Mouse (Mus musculus) MEL-GATA-1-ER (cell line): ENCODE results near the gene Hlx.
A peak's percentile ranks its signal among the peaks of the same experiment; 100 is the strongest.

Experiments
- DNase-seq: peaks from one replicate; pipeline ENCODE4 v3.0.0-alpha.2; 2012; ENCODE audit warnings: low read depth; ENCODE audit errors: extremely low read depth

The Hlx gene

DNA sequence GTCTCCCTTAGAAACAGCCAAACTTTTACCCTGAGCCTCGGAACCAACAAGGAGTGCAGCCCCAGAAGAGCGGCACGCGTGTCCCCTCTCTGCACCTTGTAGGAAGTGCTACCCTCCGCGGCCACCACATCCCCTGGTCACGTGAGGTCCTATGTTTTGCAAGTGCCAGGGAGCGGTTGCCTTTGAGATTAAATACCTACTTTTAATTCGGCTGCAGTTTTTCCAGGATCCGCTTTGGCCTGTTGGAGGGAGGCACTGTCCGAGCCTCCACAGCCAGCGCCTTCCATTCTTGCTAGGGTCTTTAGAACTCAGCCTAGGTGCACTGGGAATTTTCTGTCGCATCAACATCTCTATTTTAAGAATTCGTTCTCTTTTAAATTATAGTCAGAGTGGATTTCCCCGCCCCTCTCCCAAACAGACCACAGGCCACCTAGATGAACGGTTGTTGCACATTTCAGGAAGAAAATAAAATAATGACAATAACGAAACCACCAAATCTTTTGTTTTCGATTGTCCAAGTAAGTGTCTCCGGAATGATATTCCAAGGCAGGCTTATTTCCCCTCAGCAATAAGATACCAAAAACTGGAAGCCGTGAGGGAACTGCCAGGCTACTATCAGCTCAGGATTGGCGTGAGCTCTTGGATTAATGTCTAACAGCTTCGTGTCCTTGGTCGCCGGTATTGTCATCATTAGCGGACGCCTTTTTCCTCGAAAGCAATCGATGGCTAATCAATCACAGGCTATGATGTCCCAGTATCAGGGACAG is 1.1 kb upstream of the Hlx start:
- DNase-seq, result peak; percentile 54

DNA sequence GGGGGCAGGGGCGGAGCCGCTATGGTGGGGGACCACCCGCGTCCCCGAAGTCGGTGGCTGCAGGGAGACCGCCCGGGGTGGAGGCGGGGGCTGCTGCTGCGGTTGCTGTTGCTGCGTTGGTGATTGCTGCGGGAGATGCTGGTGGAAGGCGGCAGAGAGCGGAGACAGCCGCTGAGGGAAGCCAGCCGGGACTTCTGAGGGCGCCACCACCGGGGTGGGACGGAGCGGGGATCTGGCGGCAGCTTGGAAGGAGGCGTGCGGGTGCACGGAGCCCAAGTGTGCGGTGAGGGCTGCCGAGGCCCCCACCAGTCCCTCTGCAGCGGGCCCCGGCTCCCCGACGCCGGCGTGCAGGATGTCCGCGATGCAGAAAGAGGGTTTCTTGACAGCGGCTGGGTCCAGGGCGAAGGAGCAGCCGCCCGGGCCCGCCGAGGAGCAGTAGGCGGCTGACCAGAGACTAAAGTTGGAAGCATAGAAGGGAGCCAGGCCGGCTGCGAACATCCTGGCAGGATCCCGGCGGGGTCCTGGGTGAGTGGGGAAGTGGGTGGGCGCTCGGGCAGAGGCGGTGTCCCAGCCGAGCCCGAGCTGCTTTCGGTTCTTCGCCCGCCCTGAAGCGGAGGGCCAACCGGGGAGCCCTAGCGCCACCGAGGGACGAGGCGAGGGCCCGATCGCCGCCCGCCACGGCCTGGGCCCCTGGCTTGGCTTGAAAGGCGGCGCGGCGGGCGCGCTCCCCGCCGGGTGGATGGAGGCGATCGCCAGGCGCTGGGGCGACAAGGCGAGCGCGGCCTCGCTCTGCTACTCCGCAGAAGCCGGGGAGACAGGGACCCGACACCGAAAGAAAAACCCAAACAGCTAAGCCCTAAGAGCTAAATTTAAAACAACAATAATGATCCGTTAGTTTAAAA is 524 bp downstream of the Hlx start:
- DNase-seq, result no peak

DNA sequence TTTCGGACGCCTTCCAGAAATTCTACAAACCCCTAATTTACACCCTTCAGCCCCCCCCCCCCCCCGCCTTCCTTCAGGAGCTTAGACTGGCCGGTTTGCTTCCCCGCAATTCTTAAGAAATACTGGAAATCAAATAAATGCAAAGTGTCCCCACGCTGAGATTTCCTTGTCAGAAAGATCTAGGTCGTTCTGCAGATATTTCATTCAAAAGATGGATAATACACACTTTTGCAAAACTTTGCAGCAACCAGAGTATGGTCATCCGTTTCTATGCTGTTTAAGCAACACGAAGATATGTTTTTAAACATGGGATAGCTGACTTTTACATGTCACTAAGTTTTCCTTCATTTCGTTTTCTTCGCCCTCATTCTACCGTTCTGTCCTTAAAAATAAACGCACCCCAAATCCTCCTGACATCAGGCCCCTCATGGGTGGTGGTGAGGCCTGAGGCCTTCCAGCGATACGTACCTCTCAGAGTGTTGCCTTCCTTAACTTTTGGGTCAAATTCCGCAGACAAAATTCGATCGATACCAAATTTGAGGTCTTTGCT is 1.3 kb downstream of the Hlx start:
- no peak for DNase-seq

DNA sequence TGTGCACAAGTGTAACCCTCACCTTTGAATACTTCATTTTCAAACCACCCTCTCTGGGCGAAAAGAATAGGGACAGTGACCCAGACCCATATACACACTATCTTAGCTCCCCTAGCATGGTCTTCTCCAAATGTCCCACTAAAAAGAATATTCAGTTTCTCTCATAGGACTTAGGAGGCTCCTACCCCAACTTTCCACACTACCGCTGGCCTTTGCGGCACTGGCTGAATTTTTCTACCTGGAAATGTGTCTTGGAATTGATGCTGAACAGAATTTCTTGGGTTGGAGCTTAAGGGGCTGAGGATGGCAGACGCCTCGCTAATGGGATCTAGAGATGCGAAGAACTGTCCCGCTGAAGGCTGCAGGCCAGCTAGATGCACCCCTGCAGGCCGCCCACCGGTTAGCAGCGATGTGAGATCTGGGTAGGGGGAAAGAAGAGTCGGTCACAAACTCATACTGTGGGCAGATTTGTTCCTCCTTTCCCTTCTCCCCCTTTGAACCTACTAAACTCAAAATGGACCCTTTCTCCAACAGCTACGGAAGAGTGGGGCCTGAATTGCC is 1.9 kb downstream of the Hlx start:
- DNase-seq, result no peak

DNA sequence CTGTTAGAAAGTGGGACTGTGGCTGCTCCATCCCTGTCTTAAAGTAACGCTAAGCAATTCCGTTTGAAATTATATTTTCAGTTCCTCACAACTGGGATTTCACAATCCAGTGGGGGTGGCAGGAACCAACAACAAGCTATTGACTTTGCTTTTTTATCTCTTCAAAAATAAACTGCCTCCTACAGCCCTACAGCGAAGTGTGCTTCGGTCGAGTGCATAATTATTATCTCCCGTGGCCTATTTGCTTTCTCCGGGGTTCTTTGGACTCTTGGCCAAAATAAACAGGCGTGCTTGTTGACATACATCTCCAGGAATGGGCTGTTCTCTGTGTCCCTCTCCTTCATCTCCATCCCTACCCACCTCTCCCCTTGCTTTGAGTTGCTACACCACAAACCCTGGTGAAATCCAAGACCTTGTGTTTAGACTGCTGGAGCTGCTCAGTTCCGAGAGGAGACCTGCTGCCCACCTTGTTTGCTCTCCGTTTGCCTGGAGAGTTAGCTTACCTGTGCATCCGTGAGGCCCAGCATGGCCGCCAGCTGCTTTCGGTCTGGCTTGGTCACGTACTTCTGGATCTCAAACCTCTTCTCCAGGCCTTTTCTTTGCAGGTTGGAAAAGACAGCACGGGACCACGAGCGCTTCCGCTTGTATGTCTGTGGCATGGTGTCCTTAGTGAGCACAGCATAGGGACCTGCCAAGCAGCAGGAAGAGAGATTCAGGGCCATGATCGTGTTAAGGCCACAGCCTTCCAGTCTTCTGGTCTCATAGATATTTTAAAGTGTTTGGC is 2.9 kb downstream of the Hlx start:
- DNase-seq, result no peak

DNA sequence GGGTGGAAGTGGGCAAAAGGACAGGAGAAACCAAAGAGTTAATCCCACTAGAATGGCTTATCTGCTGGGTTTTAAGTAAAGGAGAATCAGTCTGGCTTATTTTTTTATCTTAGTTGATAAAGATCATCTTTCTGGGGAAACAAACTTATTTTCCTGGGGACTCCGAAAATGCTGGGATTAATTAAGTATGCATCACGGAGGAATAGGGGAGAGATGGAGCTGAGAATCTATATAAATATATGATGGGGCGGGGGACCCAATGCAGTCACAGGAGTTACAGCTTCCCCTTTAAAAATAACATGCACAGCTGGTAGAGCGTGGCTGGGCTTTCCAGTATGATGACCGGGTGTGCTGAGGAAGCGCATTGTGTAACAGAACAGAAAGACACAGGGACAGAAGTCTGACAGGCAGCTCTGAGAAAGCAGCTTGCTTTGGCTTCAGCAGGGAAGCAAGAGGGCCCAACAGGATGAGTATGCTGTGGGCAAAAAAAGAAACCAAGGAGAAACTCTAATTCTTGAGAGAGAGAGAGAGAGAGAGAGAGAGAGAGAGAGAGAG is 3.8 kb downstream of the Hlx start:
- DNase-seq, result no peak

DNA sequence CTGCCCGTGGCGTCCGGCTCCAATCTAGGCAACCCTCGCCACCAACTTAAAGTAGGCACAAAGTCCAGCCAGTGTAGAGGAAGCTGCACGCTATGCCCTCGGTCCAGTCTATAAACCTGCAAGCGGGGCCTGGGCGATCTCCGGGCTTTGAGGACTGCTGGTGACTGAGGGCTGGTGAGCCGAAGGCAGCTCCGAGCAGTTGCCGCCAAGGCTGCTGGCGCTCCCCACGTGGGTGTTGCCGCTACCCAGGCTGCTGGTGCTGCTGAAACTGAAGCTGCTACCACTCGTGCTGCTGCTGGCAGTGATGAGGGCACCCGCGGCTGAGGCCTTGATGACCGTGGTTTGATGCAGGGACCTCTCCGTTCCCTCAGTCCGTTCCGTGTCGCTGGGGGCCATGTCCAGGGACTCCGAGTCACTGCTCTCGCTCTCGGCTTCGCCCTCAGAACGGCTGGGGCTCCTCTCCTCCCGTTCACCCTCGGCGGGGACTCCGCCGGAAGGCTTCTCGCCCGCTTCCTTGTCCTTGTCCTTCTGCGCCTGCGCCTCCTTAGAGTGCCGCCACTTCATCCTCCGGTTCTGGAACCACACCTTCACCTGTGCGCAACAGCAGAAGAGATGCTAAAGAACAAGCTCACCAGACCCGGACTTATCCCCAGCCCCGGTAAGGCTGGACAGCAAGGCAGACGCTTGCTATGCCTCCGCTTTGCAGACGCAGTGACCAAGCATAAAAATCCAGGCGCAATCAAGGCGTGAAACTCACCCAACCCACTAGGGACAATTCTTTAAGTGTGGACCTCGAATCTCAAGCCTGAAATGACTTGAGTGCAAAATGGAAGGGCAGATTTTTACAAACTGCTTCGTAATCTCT is 4.8 kb downstream of the Hlx start:
- no peak for DNase-seq

DNA sequence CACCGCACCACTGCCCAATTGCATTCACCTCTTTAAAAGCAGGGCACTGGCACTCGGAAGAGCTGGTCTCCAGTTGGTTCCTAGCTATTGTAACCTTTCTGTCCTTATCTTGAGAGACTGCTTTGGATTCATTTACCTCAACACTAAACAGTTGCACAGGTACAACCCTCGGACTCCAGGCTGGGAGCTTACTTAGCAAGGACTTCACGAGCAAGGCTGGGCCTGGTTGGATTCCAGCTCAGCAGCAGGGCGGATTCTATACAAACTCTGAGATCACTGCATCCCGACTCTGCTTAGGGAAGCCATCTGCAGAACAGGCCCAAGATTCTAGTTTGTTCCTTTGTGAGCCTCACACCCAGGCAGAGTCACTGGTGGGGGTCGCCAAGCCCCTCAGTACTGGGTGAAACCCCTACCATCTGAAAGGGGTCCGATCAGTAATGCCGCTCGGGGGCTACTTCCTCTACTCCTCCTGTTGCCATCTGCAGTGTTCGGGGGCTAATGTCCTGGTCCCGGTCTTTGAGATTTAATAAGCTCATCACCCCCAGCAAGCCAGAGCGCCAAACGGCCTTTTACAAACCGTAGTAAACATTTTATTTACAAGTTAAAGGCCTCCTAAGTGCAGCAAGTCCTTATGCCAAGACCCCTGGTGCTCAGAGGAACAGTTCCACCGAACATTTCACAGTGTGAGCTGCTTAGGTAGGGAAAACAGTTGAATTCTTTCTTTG is 5.7 kb downstream of the Hlx start:
- DNase-seq, result no peak

DNA sequence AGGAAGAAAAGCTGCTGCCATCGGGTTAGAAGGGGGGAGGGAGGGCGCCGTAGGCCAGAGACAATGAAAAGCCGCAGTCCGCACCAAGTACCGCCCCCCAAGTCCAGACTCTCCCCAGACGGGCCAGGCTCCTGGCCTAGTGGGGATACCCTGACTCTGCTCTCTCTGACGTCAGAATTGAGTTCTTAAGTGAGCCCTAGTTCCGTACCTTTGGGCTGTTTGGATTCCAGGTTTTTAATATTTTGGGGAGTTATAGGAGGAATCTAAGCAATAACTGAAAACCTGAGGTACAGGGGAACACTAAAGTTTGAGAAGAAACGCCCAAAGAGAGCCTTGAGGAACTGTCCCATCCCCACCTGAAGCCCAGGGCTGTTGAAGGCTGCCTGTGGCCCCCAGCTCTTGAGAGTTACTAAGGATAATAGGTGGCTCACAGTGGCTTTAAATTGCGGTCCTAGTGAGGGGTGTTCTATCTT is 7.1 kb downstream of the Hlx start:
- no peak for DNase-seq

DNA sequence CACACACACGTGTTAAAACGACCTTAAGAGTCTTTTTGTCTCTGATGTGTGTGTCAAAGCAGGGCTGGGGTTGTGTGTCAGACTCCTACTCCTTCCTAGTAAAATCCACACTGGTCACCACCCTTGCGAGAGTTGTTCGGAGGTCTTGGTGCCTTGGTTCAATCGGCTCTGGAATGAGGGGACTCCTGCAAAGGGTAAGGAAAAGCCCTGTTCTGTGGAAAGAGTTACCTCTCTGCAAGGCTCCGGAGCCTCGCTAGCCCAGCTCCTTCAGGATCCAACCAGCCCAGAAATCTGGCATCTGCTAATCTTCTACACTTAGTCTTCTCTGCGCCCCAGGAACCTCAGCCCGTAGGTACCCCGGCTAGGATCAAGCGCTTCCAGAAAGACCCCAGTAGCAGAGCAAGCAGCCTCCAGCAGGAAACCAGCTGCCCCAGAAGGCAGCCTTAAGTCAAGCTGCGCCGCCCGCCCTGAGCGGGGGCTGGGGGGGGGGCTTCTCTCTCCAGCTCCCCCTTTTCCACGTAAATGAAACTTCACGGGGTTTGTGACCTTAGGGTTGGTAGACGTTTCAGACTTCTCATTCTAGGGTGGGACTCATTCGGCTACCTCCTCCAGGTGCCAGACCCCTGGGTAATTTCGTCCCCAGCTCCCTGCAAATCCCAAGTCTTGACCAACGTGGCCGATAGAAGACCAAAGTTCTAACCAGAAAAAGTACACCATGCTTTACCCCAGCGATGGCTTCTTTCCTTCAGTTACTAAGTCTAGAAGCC is 7.7 kb downstream of the Hlx start:
- no peak for DNase-seq

DNA sequence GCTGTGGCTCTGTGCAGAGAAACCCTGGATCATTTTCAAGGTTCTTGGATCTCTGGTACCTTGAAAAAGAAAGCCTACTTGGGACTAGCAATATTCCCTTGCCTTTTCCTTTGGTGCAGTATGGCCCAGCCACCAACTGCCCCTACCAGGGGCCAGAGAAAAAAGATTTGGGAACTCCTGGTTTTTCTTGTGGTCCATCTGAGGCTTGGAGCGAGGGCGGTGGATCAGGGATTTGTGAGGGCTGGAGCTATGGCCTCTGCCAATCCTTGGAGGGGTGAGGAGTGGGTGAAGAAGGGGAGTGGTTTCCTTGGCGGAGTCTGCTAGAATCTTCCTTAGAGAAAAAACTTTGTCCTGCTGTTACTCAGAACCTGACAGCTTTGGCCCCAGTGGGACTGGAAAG is 8.5 kb downstream of the Hlx start:
- DNase-seq, result no peak

DNA sequence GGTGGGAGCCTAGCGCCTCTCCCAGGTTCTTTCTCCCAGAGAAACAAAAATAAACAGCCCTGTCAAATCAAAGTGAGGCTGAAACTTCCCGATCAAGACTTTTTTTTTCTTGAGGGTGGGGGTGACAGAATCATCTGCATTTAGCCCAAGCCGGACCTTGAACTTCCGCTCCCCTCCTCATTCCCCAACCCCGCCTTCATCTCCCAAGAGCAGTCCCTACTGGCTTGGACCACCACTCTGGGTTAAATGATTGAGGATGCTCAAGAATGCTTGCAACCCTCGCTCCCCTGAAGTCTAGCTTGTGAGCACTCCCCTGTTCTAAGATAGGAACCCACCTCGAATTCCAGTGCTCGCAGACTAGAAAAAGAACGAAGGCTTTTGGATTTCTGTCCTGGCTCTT is 11.3 kb downstream of the Hlx start:
- no peak for DNase-seq

DNA sequence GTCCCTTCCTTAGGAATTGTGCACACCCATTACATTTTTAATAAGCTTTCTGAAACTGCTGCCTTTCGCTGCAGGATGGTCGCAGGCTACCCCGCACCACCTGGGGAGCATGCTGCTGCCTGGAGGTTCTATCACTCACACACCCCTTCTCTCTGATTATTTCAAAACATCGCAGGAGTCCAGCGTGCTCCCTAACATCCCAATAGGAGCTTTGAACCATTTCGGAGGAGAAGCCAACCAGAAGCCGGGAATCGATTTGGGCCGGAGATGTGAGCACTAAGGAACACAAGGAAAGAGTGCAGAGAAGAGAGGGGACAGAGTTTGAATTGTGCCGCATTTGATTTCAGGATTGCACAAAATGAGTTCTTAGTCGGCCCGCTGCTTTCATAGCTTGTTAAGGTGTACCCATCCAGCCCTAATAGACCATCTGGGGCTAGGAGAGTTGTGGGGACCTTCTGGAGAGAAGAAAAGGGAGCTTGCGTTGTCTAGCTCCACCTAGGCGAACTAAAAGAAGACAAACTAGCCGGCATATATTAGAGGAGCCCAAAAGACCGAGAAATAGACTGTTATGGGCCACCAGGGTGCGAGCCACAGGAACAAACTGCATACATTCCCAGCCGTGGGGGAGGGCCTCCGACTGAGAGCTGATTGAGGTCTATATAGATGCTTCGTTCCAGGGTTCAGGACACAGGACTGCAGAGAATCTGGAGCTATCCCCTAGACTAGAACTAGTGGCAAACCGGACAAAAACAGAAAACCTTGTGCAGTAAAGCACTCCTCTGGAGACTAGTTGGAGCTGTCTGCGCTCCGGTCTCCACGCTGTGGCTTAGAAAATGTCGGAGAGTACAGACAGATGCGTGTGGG is 12.0 kb downstream of the Hlx start:
- DNase-seq, result no peak

DNA sequence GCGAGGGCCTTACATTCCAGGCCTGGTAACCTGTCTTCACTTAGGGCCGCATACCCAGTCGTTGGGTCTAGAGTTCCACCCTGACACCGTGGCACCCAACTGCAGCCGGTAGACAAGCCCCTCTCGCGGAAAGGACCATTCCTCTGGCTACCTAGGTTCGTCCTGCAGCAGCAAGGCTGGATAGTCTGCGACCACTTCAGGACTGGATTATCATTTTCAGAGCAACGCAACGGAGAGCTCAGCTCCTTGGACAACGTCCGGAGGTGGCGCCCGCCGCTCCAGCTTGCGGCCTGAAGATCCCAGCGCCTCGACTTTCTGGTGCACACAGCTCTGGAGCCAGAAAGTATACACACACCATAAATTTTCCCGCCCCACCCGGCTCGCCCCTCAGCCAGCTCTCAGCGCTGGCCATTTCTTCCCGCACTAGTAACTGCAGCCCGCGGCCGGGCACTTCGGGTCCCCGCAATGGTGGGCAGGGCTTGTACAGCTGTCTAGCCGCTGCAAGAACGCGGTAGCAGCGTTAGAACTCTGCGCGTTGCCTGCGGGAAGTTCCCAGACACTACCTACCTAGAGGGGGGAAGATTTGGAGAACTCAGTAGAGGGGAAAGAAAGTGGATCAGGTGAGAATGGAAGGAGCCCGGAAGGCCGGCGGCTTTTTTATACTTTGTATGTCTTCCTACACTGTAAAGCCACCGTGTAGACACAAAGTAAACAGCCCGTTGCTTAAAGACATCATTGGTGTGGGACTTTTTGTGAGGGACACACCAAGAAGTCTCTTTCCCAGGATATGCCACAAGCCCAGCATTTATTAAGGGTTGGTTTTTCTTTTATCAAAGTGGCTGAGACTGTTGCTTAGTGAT is 13.9 kb downstream of the Hlx start:
- DNase-seq, result no peak

DNA sequence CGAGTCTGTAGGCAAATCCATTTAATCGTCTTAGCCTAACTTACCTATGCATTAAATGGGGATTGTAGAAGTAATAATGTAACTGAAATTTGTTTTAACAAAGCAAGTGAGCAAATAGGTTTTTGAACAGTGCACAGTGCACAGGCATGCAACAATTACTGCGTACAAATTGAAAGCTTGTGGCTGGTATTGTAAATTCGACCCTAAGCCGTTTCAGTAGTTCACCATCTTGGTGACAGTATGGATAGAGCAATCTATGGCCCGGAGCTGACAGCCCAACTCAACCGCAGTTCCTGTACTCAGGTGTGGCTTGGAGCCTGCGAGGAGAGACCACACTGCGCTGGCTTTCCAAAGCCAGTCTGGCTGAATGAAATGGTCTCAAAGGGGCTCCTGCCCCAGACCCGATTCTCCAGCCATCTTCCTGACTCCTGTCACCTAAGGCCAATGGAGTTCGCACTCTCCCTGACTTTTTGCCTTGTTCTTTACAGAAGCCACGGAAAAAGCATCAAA is 14.7 kb downstream of the Hlx start:
- no peak for DNase-seq

DNA sequence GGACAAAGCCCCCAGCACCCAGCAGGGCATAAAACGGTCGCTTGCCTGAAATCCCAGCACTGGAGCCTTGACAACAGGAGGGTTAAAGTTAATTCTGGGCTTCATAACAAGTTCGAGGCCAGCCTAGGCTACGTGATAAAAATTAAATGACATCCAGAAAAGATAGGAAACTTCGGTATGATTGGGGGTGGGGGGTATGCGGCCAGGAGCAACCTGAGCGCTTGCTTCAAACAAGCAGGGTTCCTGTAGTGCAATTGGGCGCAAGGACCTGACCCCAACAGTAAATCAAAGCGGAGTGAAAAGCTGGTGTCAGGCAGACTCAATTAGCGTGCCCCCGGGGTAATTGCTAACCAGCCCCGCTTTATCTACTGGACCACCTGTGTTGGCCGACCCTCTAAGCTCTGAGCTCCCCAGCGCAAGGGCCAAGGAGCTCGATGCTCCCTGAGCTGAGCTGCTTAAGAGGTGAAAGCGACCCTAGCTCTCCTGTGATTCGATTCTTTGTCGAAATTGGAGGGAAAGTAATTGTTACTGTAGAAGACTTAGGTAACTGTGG is 15.3 kb downstream of the Hlx start:
- DNase-seq, result no peak
